Mouse (Mus musculus) embryonic facial prominence, embryonic 14.5 days (tissue): ENCODE data around the gene 4930444G20Rik. TPM values are rescaled to one million over a fixed set of nuclear protein-coding genes. Genes with fewer than 3 reads are reported as not detected.
"Not testable (repeated sequence)": the region's sequence is repeated elsewhere in the genome, so short reads cannot be mapped to it uniquely, and the experiment has no call there.

ENCODE experiments used
- ATAC-seq: fragments of 200-750 bp; cut with Nextera tagmentation; 2 replicates; pipeline ENCODE4 v1.8.0; 2017; ENCODE audit warnings: low read depth, moderate number of reproducible peaks, moderate TSS enrichment
- DNase-seq: peaks from one replicate; pipeline ENCODE4 v3.0.0-alpha.2; 2015; ENCODE audit warnings: low spot score
- H3K27ac ChIP-seq: fragments of 300-500 bp; sonication (generic); replicated peaks from 2 replicates; pipeline ENCODE4 v1.5.1; 2014; ENCODE audit warnings: low read depth, mild to moderate bottlenecking, low read length, moderate library complexity
- H3K27me3 ChIP-seq: fragments of 300-500 bp; sonication (generic); replicated peaks from 2 replicates; pipeline ENCODE4 v1.6.1; 2014; ENCODE audit warnings: low read length; ENCODE audit not compliant: control insufficient read depth, insufficient read depth
- H3K36me3 ChIP-seq: fragments of 300-500 bp; sonication (generic); 2 replicates; pipeline ENCODE4 v1.6.1; 2014; ENCODE audit warnings: low read length, mixed read lengths; ENCODE audit not compliant: control insufficient read depth, insufficient read depth
- H3K4me1 ChIP-seq: fragments of 300-500 bp; sonication (generic); 2 replicates; pipeline ENCODE4 v1.6.1; 2014; ENCODE audit warnings: antibody characterized with exemption, low read length; ENCODE audit not compliant: control insufficient read depth, insufficient read depth
- H3K4me2 ChIP-seq: fragments of 300-500 bp; sonication (generic); 2 replicates; pipeline ENCODE4 v1.6.1; 2014; ENCODE audit warnings: low read depth, mild to moderate bottlenecking, low read length, moderate library complexity, mixed read lengths
- H3K4me3 ChIP-seq: fragments of 300-500 bp; sonication (generic); 2 replicates; pipeline ENCODE4 v1.5.1; 2014; ENCODE audit warnings: low read depth, mild to moderate bottlenecking, low read length
- H3K9ac ChIP-seq: fragments of 300-500 bp; sonication (generic); 2 replicates; pipeline ENCODE4 v1.6.1; 2014; ENCODE audit warnings: low read depth, mild to moderate bottlenecking, low read length, moderate library complexity, mixed read lengths
- H3K9me3 ChIP-seq: fragments of 300-500 bp; sonication (generic); 2 replicates; pipeline ENCODE4 v1.6.1; 2016; ENCODE audit warnings: low read length; ENCODE audit not compliant: control insufficient read depth
- WGBS: fragments of 180-500 bp; shearing (Covaris S2); extraction: QIAGEN DNeasy Blood & Tissue Kit; methylation state at CpG from one replicate; pipeline ENCODE4 v1.1.7; 2014; 5-methylcytosine and 5-hydroxymethylcytosine counted together
- polyA plus RNA-seq: library from polyadenylated mRNA; unstranded; fragments of >200 nt; fragmentation: Nextera tagmentation; extraction: Ambion mirVana; gene quantifications from 2 replicates; pipeline ENCODE4 v1.2.1, GENCODE M21; 2014

Gene 4930444G20Rik
- polyA plus RNA-seq, 1 experiment from 2014 or later: not detected

DNA sequence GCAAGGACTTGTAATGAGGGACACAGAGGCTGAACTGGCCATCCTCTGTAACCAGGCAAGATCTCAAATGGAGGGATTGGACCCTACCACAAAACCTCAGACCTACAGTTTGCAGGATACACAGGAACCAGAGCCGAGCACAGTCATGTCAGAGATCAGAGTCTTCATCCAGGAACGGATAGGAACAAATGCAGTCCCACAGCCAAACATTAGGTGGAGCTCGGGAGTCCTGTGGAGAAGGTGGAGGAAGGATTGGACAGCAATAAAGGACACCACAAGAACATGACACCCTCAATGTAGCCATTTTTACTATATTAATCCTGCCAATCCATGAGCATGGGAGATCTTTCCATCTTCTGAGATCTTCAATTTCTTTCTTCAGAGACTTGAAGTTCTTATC is 31.6 kb downstream of the 4930444G20Rik start:
- H3K27me3 ChIP-seq, H3K4me2 ChIP-seq, H3K4me1 ChIP-seq, H3K27ac ChIP-seq, H3K4me3 ChIP-seq, H3K9ac ChIP-seq, H3K9me3 ChIP-seq, H3K36me3 ChIP-seq, ATAC-seq: not testable (repeated sequence)
- WGBS: 2% methylated on average over 3 of the region's 3 CpGs
- peak; percentile 27 for DNase-seq

DNA sequence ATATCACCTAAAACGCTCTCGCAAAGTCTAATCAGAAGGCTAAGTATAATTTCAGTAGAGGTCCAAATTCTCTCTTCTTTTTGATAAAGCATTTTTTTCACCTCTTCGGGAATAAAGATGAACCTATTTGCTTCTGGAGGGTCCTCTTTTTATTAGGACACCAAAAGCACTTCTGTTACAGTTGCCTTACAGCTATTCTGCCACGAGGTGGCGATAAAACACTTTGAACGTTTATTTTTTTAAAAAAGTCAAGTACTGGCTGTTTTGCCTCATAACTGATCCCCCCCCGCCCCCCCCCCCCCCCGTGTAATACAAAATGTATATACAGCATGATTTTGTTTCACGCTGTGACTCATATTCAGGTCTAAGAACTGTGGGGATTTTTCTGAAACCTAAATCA is 33.6 kb downstream of the 4930444G20Rik start:
- WGBS: 12% methylated on average over 9 of the region's 9 CpGs
- H3K9ac ChIP-seq: no peak overlapping the region
- H3K4me1 ChIP-seq: no peaks in the 10 kb centered on the region
- H3K4me2 ChIP-seq: no peak overlapping the region
- H3K36me3 ChIP-seq: no peaks in the 10 kb centered on the region
- ATAC-seq (no peak), DNase-seq (peak; percentile 27)
- no peak overlapping the region for H3K27ac ChIP-seq
- H3K9me3 ChIP-seq: no peaks in the 10 kb centered on the region
- H3K4me3 ChIP-seq: no peak overlapping the region
- no peaks in the 10 kb centered on the region for H3K27me3 ChIP-seq

DNA sequence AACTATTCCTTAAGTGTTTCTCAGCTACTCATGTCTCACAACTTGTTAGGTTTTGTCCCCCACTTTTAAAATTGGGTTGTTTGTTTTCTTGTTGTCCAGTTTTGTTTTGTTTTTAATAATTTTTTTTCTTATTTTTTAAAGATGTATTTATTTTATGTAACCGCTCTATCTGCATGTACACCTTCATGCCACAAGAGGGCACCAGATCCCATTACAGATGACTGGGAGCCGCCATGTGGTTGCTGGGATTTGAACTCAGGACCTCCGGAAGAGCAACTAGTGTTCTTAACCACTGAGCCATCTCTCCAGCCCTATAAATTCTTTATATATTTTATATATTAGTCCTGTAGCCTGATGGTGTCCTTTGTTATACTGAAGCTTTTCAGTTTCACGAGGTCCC is 49.3 kb downstream of the 4930444G20Rik start:
- H3K4me2 ChIP-seq: no peak overlapping the region
- H3K9me3 ChIP-seq: no peaks in the 10 kb centered on the region
- no peaks in the 10 kb centered on the region for H3K4me1 ChIP-seq
- no peak overlapping the region for H3K4me3 ChIP-seq
- ATAC-seq (no peak), DNase-seq (no peak)
- H3K9ac ChIP-seq: no peak overlapping the region
- no peaks in the 10 kb centered on the region for H3K27me3 ChIP-seq
- no peak overlapping the region for H3K27ac ChIP-seq
- H3K36me3 ChIP-seq: no peaks in the 10 kb centered on the region
- WGBS: 93% methylated on average over 4 of the region's 4 CpGs

DNA sequence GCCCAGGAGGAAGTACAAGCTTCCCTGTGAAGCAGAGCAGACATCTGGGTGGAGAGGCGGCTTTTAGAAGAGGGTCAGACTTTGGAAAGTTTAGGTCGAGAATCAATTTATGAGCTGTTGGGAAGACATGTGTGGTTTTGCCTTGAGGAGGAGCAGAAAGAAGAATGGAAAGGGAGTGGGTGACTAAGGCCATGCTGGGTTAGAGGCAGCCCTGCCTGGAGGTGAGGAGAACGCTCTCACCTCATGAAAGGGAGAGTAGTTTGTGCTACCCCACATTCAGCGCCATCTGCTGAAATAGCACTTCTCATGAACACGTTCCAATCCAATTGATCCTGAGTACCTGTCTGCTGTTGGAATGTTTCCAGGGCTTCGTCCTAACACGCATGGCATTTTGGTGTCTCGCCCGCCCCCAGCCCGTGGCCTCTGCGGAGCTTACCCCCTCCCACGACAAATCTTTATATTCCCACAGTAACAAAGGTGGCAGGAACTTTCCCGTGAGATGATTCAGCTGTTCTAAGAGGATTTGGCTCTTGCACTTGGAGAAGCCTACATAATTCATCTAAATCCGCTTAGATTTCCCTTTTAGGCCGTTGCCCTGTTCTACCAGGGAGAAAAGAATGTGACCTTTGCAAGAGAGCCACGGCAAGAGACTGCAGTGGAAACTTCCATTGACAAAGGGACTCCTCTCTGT is 50.3 kb downstream of the 4930444G20Rik start:
- peak; percentile 50 for DNase-seq
- 71% methylated on average over 16 of the region's 16 CpGs for WGBS
- ATAC-seq: no peak
- H3K4me1 ChIP-seq: no peaks in the 10 kb centered on the region
- no peak overlapping the region for H3K27ac ChIP-seq
- H3K36me3 ChIP-seq: no peaks in the 10 kb centered on the region
- no peak overlapping the region for H3K9ac ChIP-seq
- no peak overlapping the region for H3K4me3 ChIP-seq
- no peak overlapping the region for H3K4me2 ChIP-seq
- H3K27me3 ChIP-seq: no peaks in the 10 kb centered on the region
- no peaks in the 10 kb centered on the region for H3K9me3 ChIP-seq

Other genes with a start within 250 kb of the 4930444G20Rik start
- gene Sgk1, start 185.9 kb downstream of the 4930444G20Rik start, polyA plus RNA-seq: 31.5 and 33.8 TPM in 2 replicates
- gene E030030I06Rik, start 81.2 kb upstream of the 4930444G20Rik start, polyA plus RNA-seq: 14.3 and 16.1 TPM in 2 replicates
- gene Raet1e, start 90.5 kb upstream of the 4930444G20Rik start, polyA plus RNA-seq: 5.4 and 6.7 TPM in 2 replicates
- gene H60b, start 90.5 kb upstream of the 4930444G20Rik start, polyA plus RNA-seq: 0.38 and 0.39 TPM in 2 replicates